Mouse (Mus musculus): Measurements from ENCODE around the gene Pip4k2a.

GRCm38 (mm10) chr2:19007580-19007979 lies 9.7 kb upstream of the Pip4k2a start:
- TF ChIP-seq POLR2A (IDR thresholded peaks at IDR 0.05; ENCODE audit: low read depth, low read length) (no peak), TCF12 (IDR thresholded peaks at IDR 0.05; ENCODE audit: low read depth, low read length) (no peak), GABPA (IDR thresholded peaks at IDR 0.05; ENCODE audit: insufficient replicate concordance, low read depth, low read length) (no peak), CTCF (conservative IDR thresholded peaks at IDR 0.05 in 1 of 2, IDR thresholded peaks at IDR 0.05 in 1 of 2; ENCODE audit: low read depth in 2 of 2, low read length in 2 of 2) (no peak), MAZ (IDR thresholded peaks at IDR 0.05; ENCODE audit: low read depth, low read length) (no peak), CHD2 (IDR thresholded peaks at IDR 0.05; ENCODE audit: low read length) (no peak), NRF1 (IDR thresholded peaks at IDR 0.05; ENCODE audit: low read depth, low read length) (no peak), POLR2AphosphoS2 (IDR thresholded peaks at IDR 0.05; ENCODE audit: low read depth, low read length) (no peak), UBTF (IDR thresholded peaks at IDR 0.05; ENCODE audit: low read depth, low read length) (no peak), MAX (IDR thresholded peaks at IDR 0.05; ENCODE audit: low read length) (no peak), ZC3H11A (IDR thresholded peaks at IDR 0.05; ENCODE audit: low read depth, low read length) (no peak), USF1 (IDR thresholded peaks at IDR 0.05; ENCODE audit: low read depth, low read length) (no peak), ELF1 (IDR thresholded peaks at IDR 0.05; ENCODE audit: low read depth, low read length) (no peak), ZNF384 (IDR thresholded peaks at IDR 0.05; ENCODE audit: low read depth, low read length) (no peak)

Data from CH12.LX (cell line).